Mouse (Mus musculus): ENCODE data around the gene Serpina3a.
"Not testable (repeated sequence)": the region's sequence is repeated elsewhere in the genome, so short reads cannot be mapped to it uniquely, and the experiment has no call there.

Serpina3a gene

DNA sequence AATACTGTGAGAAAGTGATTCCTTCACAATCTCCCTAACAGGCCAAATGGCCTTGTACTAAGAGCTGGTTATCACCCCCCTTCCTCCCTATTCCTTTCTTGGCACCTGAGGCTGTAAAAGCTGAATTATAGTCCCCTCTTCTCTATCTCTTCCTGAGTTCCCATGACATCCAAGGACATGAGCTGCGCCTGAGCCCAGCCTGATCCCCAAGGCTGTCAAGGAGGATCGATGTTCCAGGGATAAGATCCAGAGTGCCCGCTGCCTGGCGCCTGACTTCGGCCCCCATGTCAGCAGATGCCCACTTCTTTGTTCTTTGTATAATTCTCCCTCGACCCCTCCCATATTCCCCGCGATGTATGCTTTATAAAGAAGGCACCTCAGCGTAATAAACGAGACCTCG is at the start of gene Serpina3a:
Gene Serpina3a, plus strand, starts transcription at position 392 of the 400 bp plus-strand sequence.
- DNase-seq (ENCODE audit: low spot score) = not testable (repeated sequence)

GRCm38 (mm10) chr12:104064532-104064931 is 48.0 kb upstream of the Serpina3a start:
- DNase-seq (ENCODE audit: low spot score) = no peak

DNA sequence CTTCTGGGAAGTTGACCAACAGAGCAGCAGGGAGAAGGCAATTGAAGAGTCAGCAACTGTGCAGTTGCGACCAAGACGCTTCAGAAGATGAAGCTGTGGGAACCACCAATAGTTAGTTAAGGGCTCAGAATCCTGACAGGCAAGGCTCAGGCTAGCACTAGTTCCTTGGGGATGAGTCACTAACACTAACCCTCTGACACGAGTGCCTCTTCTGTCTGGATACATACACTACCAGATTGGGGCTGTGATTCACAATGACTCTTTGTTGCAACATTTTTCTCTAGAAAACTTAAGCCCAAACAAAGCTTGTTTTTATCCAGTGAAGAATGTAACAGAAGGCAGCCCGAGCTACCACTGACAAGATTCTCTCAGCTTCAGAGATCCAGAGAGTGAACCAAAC is 47.5 kb upstream of the Serpina3a start:
- DNase-seq (ENCODE audit: low spot score) = no peak

GRCm38 (mm10) chr12:104066241-104066640 is 46.3 kb upstream of the Serpina3a start:
- no peak for DNase-seq (ENCODE audit: low spot score)

DNA sequence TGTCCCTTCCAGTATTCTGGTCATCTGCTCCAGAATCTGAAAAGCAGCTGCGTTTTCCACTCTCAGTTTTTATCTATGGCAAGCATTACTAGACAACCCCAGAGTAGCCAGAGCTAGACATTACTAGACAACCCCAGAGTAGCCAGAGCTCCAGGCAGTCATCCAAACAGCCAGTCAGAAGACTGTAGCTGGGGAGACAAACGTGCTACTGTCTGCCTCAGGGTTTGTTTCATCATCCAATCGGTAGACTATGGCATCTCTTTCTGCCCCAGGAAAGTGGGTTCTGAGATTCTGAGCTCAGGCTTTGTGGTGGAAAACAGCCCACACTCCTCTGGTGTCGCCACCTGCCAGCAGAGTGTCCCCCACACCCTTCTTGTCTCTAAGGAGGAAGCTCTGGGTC is 45.0 kb upstream of the Serpina3a start:
- DNase-seq (ENCODE audit: low spot score) = no peak

- DNase-seq (ENCODE audit: low spot score) = no peak
These were observed 42.9 kb upstream of the Serpina3a start for GRCm38 (mm10) chr12:104069620-104070019.

- DNase-seq (ENCODE audit: low spot score) = no peak
These were observed 40.8 kb upstream of the Serpina3a start for GRCm38 (mm10) chr12:104071708-104072107.

GRCm38 (mm10) chr12:104072286-104072685 is 40.2 kb upstream of the Serpina3a start:
- DNase-seq (ENCODE audit: low spot score) = no peak

DNA sequence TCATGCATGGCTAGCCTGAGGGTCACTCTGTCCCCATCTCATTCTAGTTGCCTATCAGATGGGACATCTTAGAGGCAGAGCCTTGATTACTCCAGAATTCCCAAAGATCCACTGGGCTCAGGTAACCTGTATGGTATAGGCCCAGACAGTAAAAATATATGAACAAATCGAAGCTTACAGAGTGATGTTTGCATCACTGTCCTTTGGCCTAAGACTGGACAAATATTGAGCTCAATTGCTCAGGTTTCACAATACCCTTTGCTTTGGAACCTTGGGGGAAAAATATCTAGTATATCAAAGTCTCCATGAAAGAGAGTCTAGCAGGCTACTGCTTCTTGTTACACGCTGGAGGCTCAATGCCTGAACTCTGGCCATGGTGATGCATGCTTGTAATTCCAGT is 22.4 kb upstream of the Serpina3a start:
- no peak for DNase-seq (ENCODE audit: low spot score)

GRCm38 (mm10) chr12:104091303-104091702 is 21.2 kb upstream of the Serpina3a start:
- DNase-seq (ENCODE audit: low spot score) = no peak

DNA sequence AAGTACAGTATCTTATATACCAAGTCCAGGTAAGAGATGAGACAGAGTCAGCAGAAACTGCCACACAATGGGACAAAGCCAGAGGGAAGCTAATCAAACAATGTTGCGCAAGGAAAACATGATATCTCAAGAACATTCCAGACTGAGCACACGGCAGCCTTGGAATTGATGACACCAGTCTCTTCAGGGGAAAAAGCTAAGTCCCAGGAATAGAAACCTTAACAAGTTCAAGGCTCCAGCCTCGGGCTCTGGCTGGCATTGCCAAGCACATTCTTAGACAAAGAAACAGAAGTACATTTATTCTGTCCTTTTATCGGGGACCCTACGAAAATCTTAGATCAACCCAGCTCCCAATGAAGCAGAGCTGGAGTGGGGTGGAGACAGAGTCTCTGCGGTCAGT is 11.8 kb upstream of the Serpina3a start, which contains the start of gene Serpina5:
Gene Serpina5, plus strand, starts transcription at position 346 of the 400 bp plus-strand sequence.
- DNase-seq (ENCODE audit: low spot score) = no peak

DNA sequence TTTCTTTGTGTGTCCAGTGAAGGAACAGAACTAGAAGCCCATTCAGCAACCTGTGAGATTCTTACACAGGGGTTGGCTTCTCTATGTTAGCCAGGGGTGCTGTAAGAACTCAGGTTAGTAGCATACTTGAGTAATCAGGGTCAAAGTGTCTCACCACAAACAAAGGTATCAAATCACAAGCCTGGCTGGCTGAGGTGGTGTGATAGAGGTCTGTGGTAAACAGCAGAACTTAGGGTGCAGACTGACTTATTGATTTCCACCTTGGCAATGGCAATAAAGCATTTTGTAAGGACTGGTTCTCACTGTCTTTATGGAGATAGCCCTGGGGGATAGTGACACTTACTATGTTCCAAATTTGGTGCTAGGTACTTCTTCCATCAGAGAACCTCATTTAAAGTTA is 6.7 kb upstream of the Serpina3a start:
- DNase-seq (ENCODE audit: low spot score) = no peak

DNA sequence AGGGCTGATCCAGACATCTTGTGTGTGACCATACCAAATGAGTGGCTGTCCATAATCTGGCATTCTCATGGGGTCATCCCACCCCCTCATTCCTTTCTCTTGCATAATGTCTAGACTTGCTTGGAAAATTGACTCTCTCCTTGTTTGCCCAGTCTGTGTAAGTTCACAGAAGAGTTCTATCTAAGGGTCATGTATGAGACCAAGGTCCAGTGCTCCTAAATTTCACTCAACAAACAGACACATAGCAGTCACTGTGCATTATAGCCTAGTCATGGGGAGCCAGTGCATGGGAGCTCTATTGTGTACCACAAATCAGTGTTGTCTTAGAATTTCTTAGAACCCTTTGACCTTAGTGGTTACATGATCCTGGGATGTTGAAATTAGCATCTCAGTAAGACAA is 5.6 kb upstream of the Serpina3a start:
- DNase-seq (ENCODE audit: low spot score) = no peak

DNA sequence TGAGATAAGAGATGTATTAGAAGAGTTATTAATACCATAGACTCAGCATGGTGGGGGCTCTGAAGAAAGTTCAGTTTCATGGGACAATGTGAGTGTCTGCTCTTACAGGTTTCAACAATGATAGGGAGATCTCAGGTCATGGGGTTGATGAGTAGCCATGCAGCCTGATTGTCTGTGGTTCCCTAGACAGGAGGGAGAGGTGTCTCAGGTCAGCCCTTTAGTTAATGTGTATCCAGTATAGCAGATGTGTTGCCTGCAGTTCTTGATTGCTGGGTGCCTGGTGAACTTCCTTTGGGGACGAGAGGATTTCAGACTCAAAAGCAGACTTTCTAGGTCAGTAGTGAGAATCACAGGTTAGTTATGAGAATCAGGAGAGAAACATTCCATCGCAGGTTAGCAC is 4.0 kb upstream of the Serpina3a start:
- DNase-seq (ENCODE audit: low spot score) = no peak

DNA sequence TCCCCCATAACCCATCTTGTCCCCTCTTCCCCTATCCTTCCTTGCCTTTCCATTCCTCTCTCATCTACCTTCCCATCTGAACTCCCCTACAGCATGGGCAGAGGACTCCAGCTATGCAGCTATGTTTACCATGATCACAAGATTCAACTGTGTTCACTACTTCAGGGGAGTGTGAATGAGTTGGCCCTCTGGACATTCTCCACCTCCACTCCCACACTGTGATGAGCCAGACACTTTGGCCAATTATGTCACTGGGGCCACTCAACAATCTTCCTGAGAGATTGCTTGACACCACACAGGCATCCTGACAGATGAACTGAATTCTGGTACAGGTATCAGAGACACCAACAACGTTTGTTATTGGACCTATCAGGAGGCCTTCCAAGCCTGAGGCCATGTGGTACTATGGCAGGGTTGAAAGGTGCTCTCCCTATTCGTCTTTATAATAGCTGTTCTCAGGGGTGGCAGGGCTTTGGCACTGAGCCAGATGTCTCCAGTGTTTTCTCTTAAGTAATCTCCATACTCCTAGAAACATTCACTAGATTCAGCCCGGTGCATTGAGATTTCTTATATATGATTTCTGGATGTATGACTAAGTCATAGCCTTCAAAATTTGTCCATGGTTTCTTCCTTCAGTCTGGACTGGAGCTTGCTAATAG is 2.5 kb downstream of the Serpina3a start:
- DNase-seq (ENCODE audit: low spot score) = no peak

DNA sequence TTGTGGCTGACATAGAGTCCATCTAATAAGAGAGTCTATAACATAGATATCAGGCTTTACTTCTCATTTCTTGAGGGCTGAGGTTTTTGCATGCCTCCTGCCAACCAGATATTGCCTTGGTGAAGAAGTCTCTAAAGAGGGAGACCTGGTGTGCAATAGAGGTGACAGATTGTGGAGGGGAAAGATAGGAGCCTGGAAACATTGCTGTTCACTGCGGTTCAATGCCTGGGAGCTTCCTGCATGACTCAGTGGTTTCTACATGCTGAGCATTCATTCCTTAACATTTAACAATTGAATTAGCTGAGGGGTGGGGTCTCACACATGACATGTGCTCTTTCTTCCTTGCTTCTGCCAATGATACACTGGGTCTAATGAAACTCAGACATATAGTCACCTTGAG is 10.6 kb downstream of the Serpina3a start:
- no peak for DNase-seq (ENCODE audit: low spot score)

- no peak for DNase-seq (ENCODE audit: low spot score)
These were observed 11.5 kb downstream of the Serpina3a start for GRCm38 (mm10) chr12:104123996-104124395.

DNA sequence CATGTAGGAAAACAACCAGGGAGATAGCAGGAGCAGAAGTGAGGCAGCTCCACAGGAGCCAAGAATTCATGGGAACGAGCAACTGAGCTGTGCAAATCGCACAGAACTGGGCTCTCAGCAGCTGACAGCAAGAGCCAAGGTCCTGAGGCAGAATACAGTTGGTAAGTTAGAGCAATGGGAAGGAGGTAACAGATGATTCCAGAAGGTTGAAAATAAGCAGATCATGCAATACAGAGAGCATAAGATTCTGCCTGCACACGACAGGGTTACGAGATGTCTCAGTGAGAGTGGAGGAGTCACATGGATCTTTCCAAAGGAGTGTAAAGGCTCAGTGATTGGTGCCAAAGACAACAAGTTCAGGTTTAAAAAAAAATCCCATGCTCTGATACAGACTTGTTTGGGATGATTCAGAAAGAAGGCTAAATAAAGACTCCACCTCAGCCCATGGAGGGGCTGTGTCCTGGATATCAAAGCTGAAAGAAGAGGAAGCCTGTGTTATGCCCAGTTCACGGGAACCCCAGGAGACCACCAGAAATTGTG is 12.6 kb downstream of the Serpina3a start:
- DNase-seq (ENCODE audit: low spot score) = no peak

GRCm38 (mm10) chr12:104127696-104128095 is 15.2 kb downstream of the Serpina3a start, which contains the start of gene Serpina3b:
Gene Serpina3b (plus strand): TSS chr12:104127996.
- DNase-seq (ENCODE audit: low spot score) = no peak

DNA sequence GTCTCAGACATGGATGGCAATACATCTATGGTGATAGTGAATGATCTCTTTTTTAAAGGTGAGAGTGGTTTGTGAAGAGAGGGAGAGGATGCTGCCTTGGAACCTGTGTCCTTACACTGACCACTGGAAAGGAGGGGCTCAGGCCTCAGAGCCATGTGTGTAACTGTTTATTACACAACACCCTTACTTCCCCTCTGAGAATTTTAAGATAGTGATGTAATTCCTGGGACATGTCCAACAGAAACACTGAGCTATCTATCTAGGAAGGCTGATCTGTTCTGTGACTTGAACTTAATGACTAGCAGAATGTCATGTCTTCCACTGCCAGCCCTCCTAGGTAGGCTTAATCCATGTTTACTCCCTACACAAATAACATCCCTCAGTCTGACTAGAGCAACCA is 18.5 kb downstream of the Serpina3a start:
- DNase-seq (ENCODE audit: low spot score) = no peak

DNA sequence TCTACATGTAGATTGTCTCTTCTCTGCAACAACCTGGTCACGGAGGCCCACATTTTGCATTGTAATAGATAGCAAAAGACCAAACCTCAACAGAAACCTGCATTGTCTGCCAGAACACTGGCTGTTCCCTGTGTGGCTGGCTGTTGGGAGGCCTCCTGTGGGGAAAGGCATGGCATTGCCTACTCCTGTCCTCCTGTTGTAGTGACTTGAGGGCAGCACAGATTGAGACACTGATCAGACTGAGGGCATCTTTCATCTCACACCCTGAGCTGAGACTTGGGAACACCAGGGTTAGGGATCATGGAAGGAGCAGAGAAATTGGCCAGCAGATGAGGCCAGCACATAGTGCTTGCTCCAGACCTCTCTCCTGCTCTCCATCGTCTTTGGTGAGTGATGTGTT is 25.7 kb downstream of the Serpina3a start:
- no peak for DNase-seq (ENCODE audit: low spot score)

DNA sequence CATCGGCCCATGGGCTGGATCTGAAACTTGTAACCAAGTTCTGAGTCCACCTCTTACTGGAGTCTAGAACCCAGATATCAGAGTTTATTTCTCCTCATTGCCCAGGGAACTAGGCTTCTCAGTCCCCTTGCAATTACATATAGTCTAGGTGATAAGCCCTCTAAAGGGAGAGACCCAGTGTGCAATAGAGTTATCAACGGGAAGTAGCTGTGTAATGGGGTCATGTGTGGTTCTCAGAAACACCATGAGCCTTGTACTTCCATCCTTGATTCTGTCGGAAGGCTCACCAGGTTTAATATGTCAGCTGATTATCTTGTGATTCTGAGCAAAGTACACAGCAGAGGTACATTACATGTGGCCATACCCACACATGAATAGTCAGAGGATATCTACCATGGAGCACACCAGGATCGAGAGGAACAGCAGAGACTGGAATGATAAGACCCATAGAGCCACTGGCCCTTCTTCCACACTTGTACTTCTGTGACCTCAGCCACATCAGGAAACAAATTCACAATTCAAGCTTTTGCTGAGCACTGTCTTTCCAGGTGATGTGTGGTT is 28.1 kb downstream of the Serpina3a start:
- no peak for DNase-seq (ENCODE audit: low spot score)

GRCm38 (mm10) chr12:104141506-104141905 is 29.0 kb downstream of the Serpina3a start:
- no peak for DNase-seq (ENCODE audit: low spot score)

DNA sequence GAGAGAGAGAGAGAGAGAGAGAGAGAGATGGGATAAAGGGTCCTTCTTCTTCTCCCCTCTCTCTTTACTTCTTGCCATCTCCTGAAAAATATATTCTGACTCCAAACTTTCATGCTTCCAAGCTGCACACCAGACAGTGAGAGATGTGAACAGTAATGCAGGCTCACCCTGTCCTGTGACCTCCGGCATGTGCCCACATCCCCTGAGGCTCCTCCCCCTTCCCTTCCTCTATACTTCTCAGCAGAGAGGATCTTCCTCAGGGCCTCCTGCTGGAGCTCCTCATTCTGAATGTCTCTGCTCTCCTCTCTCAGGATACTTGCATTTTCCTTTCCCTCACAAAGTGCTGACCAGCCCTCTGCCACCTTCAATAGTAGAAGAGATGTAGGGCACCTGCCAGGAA is 29.9 kb downstream of the Serpina3a start:
- DNase-seq (ENCODE audit: low spot score) = no peak

All from layer of hippocampus, adult 9-10 months (tissue).